Mouse (Mus musculus): ENCODE results near the gene Apba2. TPM values are rescaled to one million over a fixed set of nuclear protein-coding genes. Genes with fewer than 3 reads are reported as not detected.

Apba2 gene
- polyA plus RNA-seq, 1 experiment, result 188 TPM

GRCm38 (mm10) chr7:64638922-64639321 lies 137.4 kb downstream of the Apba2 start:
- Histone ChIP-seq H3K4me3 (ENCODE audit: insufficient read depth, low read length) (no peak overlapping the region), H3K27ac (ENCODE audit: insufficient read depth, low read length) (no peak overlapping the region), H3K4me1 (ENCODE audit: control insufficient read depth, insufficient read depth, low read length) (peaks cover 6% of the 10 kb centered on the region)
- TF ChIP-seq POLR2A (IDR thresholded peaks at IDR 0.05; ENCODE audit: extremely low read depth, insufficient read depth, low read length), result no peak
- no peak for TF ChIP-seq CTCF (IDR thresholded peaks at IDR 0.05; ENCODE audit: extremely low read depth, insufficient read depth, low read length)

DNA sequence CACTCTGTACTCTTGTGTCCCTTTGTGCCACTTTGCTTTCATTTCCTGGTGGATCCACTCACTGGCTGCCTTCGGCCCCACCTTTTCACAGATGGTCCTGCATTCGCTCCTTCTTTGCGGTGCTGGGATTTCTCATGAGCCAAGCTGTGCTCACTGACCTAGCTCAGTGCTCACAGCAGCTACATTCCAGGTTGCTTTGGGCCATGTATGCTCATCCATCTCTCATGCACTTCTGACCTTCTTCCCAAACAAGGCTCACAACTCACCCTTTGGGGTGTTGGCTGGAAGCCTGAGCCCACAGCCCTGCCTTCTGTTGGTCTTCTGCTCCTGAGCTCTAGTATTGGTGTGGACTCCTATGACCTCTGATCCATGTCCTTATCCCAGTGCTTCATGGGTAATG lies 139.1 kb downstream of the Apba2 start:
- H3K4me3 ChIP-seq (ENCODE audit: insufficient read depth, low read length), result no peak overlapping the region

GRCm38 (mm10) chr7:64642903-64643302 lies 141.4 kb downstream of the Apba2 start:
- TF ChIP-seq POLR2A (IDR thresholded peaks at IDR 0.05; ENCODE audit: extremely low read depth, insufficient read depth, low read length) (no peak), CTCF (IDR thresholded peaks at IDR 0.05; ENCODE audit: extremely low read depth, insufficient read depth, low read length) (no peak)
- H3K27ac ChIP-seq (ENCODE audit: insufficient read depth, low read length), result no peak overlapping the region
- no peak overlapping the region for H3K4me3 ChIP-seq (ENCODE audit: insufficient read depth, low read length)
- H3K4me1 ChIP-seq (ENCODE audit: control insufficient read depth, insufficient read depth, low read length), result peaks cover 3% of the 10 kb centered on the region

More for the DNA sequence above, 139.1 kb downstream of the Apba2 start:
- Histone ChIP-seq H3K4me1 (ENCODE audit: control insufficient read depth, insufficient read depth, low read length) (peaks cover 3% of the 10 kb centered on the region), H3K27ac (ENCODE audit: insufficient read depth, low read length) (no peak overlapping the region)
- TF ChIP-seq POLR2A (IDR thresholded peaks at IDR 0.05; ENCODE audit: extremely low read depth, insufficient read depth, low read length) (no peak), CTCF (IDR thresholded peaks at IDR 0.05; ENCODE audit: extremely low read depth, insufficient read depth, low read length) (no peak)

- Histone ChIP-seq H3K4me3 (ENCODE audit: insufficient read depth, low read length) (no peak overlapping the region), H3K4me1 (ENCODE audit: control insufficient read depth, insufficient read depth, low read length) (peaks cover 2% of the 10 kb centered on the region), H3K27ac (ENCODE audit: insufficient read depth, low read length) (no peak overlapping the region)
- no peak for TF ChIP-seq POLR2A (IDR thresholded peaks at IDR 0.05; ENCODE audit: extremely low read depth, insufficient read depth, low read length)
- no peak for TF ChIP-seq CTCF (IDR thresholded peaks at IDR 0.05; ENCODE audit: extremely low read depth, insufficient read depth, low read length)
Measured at GRCm38 (mm10) chr7:64645458-64645857, 144.0 kb downstream of the Apba2 start.

DNA sequence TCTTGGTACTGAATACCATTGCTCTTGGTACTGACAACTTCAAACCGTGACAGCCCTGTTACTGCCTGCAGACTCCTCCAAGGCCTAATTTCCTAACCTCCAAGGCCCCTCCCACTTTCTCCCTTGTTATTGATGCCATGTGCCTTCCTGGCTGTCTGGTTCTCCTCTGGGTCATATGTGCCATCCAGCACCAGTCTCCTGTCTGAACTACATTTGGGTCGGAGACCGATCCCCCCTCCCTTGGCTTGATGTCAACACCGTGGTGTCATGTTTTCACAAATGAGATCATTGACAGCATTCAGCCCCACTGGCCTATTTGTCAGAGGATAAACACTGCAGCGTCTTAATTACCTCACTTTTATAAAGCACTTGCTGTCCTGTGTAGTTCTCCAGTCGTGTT lies 144.5 kb downstream of the Apba2 start:
- Histone ChIP-seq H3K4me1 (ENCODE audit: control insufficient read depth, insufficient read depth, low read length) (no peaks in the 10 kb centered on the region), H3K4me3 (ENCODE audit: insufficient read depth, low read length) (no peak overlapping the region), H3K27ac (ENCODE audit: insufficient read depth, low read length) (no peak overlapping the region)
- no peak for TF ChIP-seq POLR2A (IDR thresholded peaks at IDR 0.05; ENCODE audit: extremely low read depth, insufficient read depth, low read length)
- no peak for TF ChIP-seq CTCF (IDR thresholded peaks at IDR 0.05; ENCODE audit: extremely low read depth, insufficient read depth, low read length)

GRCm38 (mm10) chr7:64648947-64649607 lies 147.6 kb downstream of the Apba2 start:
- peaks cover 4% of the 10 kb centered on the region; the same call in 1 of the 2 replicates for H3K4me1 ChIP-seq (ENCODE audit: control insufficient read depth, insufficient read depth, low read length)
- no peak for TF ChIP-seq CTCF (IDR thresholded peaks at IDR 0.05; ENCODE audit: extremely low read depth, insufficient read depth, low read length)
- TF ChIP-seq POLR2A (IDR thresholded peaks at IDR 0.05; ENCODE audit: extremely low read depth, insufficient read depth, low read length), result no peak
- H3K27ac ChIP-seq (ENCODE audit: insufficient read depth, low read length), result no peak overlapping the region
- H3K4me3 ChIP-seq (ENCODE audit: insufficient read depth, low read length), result no peak overlapping the region

- Histone ChIP-seq H3K4me3 (ENCODE audit: insufficient read depth, low read length) (no peak overlapping the region), H3K4me1 (ENCODE audit: control insufficient read depth, insufficient read depth, low read length) (peaks cover 6% of the 10 kb centered on the region; the same call in 1 of the 2 replicates)
- TF ChIP-seq POLR2A (IDR thresholded peaks at IDR 0.05; ENCODE audit: extremely low read depth, insufficient read depth, low read length) (no peak), CTCF (IDR thresholded peaks at IDR 0.05; ENCODE audit: extremely low read depth, insufficient read depth, low read length) (no peak)
Measured at GRCm38 (mm10) chr7:64651963-64652362, 150.5 kb downstream of the Apba2 start.

DNA sequence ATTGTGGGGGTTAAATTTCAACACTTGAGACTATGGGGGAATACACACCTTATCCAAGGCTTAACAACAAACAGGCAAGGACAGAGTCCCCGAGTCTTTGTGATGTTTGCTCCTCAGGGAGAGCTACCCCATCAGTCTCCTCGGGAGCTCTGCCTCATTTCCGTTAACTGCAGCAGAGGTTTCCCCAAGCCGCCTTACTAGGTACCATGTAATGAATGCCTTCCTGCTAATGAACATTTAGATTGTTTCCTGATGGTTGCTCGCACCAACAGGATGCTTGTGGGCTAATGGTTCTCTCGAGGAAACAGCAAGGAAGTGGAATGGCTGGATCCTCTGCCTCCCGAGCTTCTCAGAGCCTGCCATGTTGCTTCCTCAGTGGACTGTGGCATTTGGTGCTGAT lies 155.3 kb downstream of the Apba2 start:
- no peak for TF ChIP-seq POLR2A (IDR thresholded peaks at IDR 0.05; ENCODE audit: extremely low read depth, insufficient read depth, low read length)
- TF ChIP-seq CTCF (IDR thresholded peaks at IDR 0.05; ENCODE audit: extremely low read depth, insufficient read depth, low read length), result no peak
- H3K4me1 ChIP-seq (ENCODE audit: control insufficient read depth, insufficient read depth, low read length), result peaks cover 12% of the 10 kb centered on the region
- no peak overlapping the region for H3K27ac ChIP-seq (ENCODE audit: insufficient read depth, low read length)
- H3K4me3 ChIP-seq (ENCODE audit: insufficient read depth, low read length), result no peak overlapping the region

More at GRCm38 (mm10) chr7:64651963-64652362, 150.5 kb downstream of the Apba2 start:
- 0 out of 2 replicates have a peak overlapping the region, but pooled peaks have one; percentile 18 for H3K27ac ChIP-seq (ENCODE audit: insufficient read depth, low read length)

DNA sequence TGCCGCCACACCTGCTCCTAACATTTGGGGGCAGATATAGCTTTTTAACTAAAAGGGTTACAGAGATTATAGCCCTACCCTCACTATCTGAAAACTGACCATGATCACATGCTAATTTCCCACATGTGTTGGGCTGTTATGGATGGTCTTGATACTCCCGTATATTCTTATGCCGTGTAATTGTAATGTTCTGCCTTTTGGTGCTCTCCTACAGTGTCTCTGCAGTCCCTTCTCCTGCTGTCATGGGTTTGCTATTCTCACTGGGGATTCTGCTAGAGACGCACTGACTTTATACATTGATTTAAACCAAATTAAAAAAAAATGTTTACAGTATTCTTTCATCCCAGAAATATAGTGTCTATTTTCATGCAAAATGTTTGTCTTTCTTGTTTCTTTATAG lies 157.4 kb downstream of the Apba2 start:
- Histone ChIP-seq H3K27ac (ENCODE audit: insufficient read depth, low read length) (no peak overlapping the region), H3K4me1 (ENCODE audit: control insufficient read depth, insufficient read depth, low read length) (peaks cover 11% of the 10 kb centered on the region), H3K4me3 (ENCODE audit: insufficient read depth, low read length) (no peak overlapping the region)
- TF ChIP-seq POLR2A (IDR thresholded peaks at IDR 0.05; ENCODE audit: extremely low read depth, insufficient read depth, low read length), result no peak
- TF ChIP-seq CTCF (IDR thresholded peaks at IDR 0.05; ENCODE audit: extremely low read depth, insufficient read depth, low read length), result no peak

DNA sequence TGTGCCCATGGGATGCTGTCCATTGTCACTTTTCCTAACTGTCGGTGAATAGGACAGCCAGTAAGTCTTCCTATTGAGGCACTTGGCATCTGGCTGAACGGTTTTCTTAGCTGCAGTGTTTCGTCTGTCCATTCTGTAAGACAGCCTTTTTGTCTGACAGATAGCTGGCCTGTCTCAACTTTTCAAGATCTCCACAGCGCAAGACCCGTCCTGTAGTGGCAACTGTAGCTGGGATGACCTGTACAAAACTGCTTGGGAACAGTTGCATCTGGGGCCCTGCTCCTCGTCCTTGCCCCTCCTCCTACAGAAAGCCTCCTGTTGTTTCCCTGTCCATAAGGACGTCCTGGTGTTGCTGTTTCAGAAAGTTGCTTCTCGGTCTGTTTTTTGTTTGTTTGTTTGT lies 157.8 kb downstream of the Apba2 start:
- TF ChIP-seq POLR2A (IDR thresholded peaks at IDR 0.05; ENCODE audit: extremely low read depth, insufficient read depth, low read length) (no peak), CTCF (IDR thresholded peaks at IDR 0.05; ENCODE audit: extremely low read depth, insufficient read depth, low read length) (no peak)
- Histone ChIP-seq H3K27ac (ENCODE audit: insufficient read depth, low read length) (no peak overlapping the region), H3K4me1 (ENCODE audit: control insufficient read depth, insufficient read depth, low read length) (peaks cover 11% of the 10 kb centered on the region), H3K4me3 (ENCODE audit: insufficient read depth, low read length) (no peak overlapping the region)
